Mouse (Mus musculus): ENCODE measurements around the gene Tnnc2. TPM values are rescaled to one million over a fixed set of nuclear protein-coding genes. Genes with fewer than 3 reads are reported as not detected.

Gene Tnnc2
- polyA plus RNA-seq, 1 experiment: 124 TPM

DNA sequence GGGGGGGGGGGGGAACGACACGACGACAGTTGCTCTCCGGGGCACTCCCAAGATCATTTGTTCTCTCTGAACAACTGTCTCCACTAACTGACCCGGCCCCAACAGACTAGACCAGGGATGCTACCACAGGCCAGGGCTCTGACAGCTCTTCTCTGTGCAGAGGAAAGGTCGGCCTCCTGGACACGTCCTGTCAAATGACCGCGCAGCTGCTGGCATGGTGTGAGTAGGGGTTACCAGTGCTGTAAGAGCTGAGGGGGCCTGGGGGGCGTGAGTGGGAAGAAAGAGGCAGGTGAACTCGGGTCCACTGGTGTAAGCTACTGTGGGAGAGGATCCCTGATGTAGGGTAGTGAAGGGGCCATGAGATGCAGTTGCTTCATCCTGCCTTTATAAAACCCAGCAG lies 21.9 kb downstream of the Tnnc2 start:
- Histone ChIP-seq H3K27ac (ENCODE audit: insufficient read depth, low read depth, low read length) (no peak overlapping the region), H3K36me3 (ENCODE audit: control insufficient read depth, insufficient read depth, low read length) (peaks cover 7% of the 10 kb centered on the region; the same call in 1 of the 2 replicates), H3K27me3 (replicated peaks; ENCODE audit: control insufficient read depth, insufficient read depth, low read length) (no peaks in the 10 kb centered on the region), H3K4me1 (ENCODE audit: control insufficient read depth, insufficient read depth, low read length) (no peaks in the 10 kb centered on the region), H3K4me3 (ENCODE audit: insufficient read depth, low read depth, low read length) (no peak overlapping the region)
- no peak for TF ChIP-seq CTCF (conservative IDR thresholded peaks at IDR 0.05; ENCODE audit: insufficient read depth, insufficient read length, low read depth, low read length)
- TF ChIP-seq POLR2A (IDR thresholded peaks at IDR 0.05; ENCODE audit: low read depth, low read length): no peak
- no peak for DNase-seq
- WGBS: 82% methylated on average over 11 of the region's 11 CpGs

DNA sequence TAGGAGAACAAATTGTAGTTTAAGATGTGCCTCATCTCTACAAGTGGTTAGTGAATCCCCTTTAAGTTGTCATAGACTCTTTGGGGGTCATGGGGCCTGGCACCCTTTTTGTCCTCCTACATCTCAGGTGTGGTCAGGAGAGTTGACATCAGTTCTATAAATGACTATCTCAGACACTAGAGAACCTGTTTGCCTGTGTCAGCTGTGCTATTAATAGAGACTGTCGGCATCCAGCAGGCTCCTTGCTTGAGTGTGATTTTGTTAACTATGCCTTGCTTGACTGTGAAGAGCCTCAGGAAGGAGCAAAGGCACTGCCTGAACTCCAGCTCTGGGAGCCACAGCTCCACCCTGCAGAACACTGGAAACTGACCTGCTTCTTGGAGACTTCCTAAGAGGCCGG lies 25.0 kb downstream of the Tnnc2 start:
- H3K27me3 ChIP-seq (replicated peaks; ENCODE audit: control insufficient read depth, insufficient read depth, low read length): no peaks in the 10 kb centered on the region
- peaks cover 7% of the 10 kb centered on the region for H3K36me3 ChIP-seq (ENCODE audit: control insufficient read depth, insufficient read depth, low read length)
- DNase-seq: no peak
- H3K27ac ChIP-seq (ENCODE audit: insufficient read depth, low read depth, low read length): no peak overlapping the region
- WGBS: 73% methylated on average over 2 of the region's 2 CpGs
- TF ChIP-seq CTCF (conservative IDR thresholded peaks at IDR 0.05; ENCODE audit: insufficient read depth, insufficient read length, low read depth, low read length) (no peak), POLR2A (IDR thresholded peaks at IDR 0.05; ENCODE audit: low read depth, low read length) (no peak)
- H3K4me1 ChIP-seq (ENCODE audit: control insufficient read depth, insufficient read depth, low read length): no peaks in the 10 kb centered on the region
- no peak overlapping the region for H3K4me3 ChIP-seq (ENCODE audit: insufficient read depth, low read depth, low read length)

DNA sequence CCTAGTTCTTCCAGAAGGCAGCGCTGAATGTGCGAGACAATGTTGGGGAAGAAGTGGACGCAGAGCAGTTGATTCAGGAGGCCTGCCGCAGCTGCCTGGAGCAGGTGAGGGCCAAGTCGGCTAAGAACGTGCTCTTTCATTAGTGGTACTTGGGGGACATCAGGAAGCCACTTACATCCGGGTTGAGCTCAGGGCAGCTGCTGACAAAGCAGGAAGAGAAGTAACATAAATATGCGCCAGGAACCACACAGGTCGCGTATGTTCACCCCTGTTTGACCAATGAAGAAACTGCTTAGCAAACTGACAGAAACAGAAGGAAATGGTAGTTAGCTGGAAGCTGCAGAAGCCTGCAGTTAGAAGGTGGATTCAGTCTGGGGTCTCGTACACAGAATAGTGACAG lies 25.7 kb downstream of the Tnnc2 start:
- Histone ChIP-seq H3K36me3 (ENCODE audit: control insufficient read depth, insufficient read depth, low read length) (peaks cover 7% of the 10 kb centered on the region), H3K4me3 (ENCODE audit: insufficient read depth, low read depth, low read length) (no peak overlapping the region), H3K27me3 (replicated peaks; ENCODE audit: control insufficient read depth, insufficient read depth, low read length) (no peaks in the 10 kb centered on the region), H3K4me1 (ENCODE audit: control insufficient read depth, insufficient read depth, low read length) (no peaks in the 10 kb centered on the region), H3K27ac (ENCODE audit: insufficient read depth, low read depth, low read length) (no peak overlapping the region)
- DNase-seq: no peak
- 71% methylated on average over 11 of the region's 11 CpGs for WGBS
- TF ChIP-seq POLR2A (IDR thresholded peaks at IDR 0.05; ENCODE audit: low read depth, low read length) (no peak), CTCF (conservative IDR thresholded peaks at IDR 0.05; ENCODE audit: insufficient read depth, insufficient read length, low read depth, low read length) (no peak)

DNA sequence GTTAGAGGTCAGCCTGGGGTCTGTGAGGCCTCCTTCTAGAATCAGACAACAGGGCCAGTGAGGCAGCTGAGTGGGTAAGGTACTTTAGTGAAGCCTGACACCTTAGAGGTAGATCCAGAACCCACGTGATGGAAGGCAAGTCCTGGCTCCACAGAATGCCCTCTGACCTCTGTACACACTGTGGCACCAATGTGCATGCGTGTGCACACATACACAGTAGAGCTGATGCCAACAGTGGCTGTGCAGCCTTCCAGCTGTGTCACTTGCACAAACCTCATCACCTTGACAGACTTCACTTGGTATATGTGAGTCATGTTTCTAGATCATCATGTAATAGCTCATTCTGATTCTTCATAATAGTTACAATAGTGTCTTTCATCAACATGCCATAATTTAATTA lies 27.3 kb downstream of the Tnnc2 start:
- Histone ChIP-seq H3K4me3 (ENCODE audit: insufficient read depth, low read depth, low read length) (no peak overlapping the region), H3K27ac (ENCODE audit: insufficient read depth, low read depth, low read length) (no peak overlapping the region), H3K4me1 (ENCODE audit: control insufficient read depth, insufficient read depth, low read length) (no peaks in the 10 kb centered on the region), H3K36me3 (ENCODE audit: control insufficient read depth, insufficient read depth, low read length) (peaks cover 5% of the 10 kb centered on the region), H3K27me3 (replicated peaks; ENCODE audit: control insufficient read depth, insufficient read depth, low read length) (no peaks in the 10 kb centered on the region)
- TF ChIP-seq POLR2A (IDR thresholded peaks at IDR 0.05; ENCODE audit: low read depth, low read length): no peak
- TF ChIP-seq CTCF (conservative IDR thresholded peaks at IDR 0.05; ENCODE audit: insufficient read depth, insufficient read length, low read depth, low read length): no peak
- 85% methylated on average over 2 of the region's 2 CpGs for WGBS
- no peak for DNase-seq

DNA sequence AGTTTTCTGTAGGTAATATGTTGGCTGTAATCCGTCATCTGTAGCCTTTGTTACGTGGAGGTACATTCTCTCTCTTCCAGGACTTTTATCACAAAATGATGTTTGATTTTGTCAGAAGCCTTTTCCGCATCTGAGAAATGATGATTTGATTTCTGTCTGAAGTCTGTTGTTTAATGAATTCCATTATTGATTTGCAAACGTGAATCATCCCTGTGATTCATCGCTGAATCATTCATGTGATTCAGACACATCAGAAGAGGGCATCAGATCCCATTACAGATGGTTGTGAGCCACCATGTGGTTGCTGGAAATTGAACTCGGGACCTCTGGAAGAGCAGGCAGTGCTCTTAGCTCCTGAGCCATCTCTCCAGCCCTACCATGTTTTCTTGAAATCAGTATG lies 30.8 kb downstream of the Tnnc2 start:
- H3K36me3 ChIP-seq (ENCODE audit: control insufficient read depth, insufficient read depth, low read length): no peaks in the 10 kb centered on the region; the same call in 1 of the 2 replicates
- peaks cover 9% of the 10 kb centered on the region; the same call in 1 of the 2 replicates for H3K4me1 ChIP-seq (ENCODE audit: control insufficient read depth, insufficient read depth, low read length)
- H3K27ac ChIP-seq (ENCODE audit: insufficient read depth, low read depth, low read length): no peak overlapping the region
- no peak for DNase-seq
- WGBS: 85% methylated on average over 6 of the region's 6 CpGs
- no peak for TF ChIP-seq CTCF (conservative IDR thresholded peaks at IDR 0.05; ENCODE audit: insufficient read depth, insufficient read length, low read depth, low read length)
- TF ChIP-seq POLR2A (IDR thresholded peaks at IDR 0.05; ENCODE audit: low read depth, low read length): no peak
- H3K27me3 ChIP-seq (replicated peaks; ENCODE audit: control insufficient read depth, insufficient read depth, low read length): no peaks in the 10 kb centered on the region
- no peak overlapping the region for H3K4me3 ChIP-seq (ENCODE audit: insufficient read depth, low read depth, low read length)

DNA sequence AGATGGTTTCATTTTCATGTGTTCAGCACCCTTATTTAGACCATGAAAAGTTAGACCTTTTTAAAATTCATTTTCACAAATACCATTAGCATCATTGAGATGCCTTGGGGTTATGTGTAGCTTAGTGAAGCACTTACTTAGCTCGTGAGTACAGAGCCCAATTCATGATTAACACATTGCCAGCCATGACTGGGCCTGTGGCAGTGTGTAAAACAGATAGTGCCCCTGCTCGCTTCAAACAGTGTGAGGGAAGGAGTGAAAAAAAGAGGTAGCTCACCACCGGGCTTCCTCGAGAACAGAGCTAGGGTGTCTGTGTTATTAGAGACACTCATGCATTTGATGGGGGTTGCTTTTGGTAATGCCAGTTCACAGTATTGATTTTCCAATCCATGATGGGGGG lies 31.6 kb downstream of the Tnnc2 start:
- 80% methylated on average over 4 of the region's 4 CpGs for WGBS
- no peak overlapping the region for H3K27ac ChIP-seq (ENCODE audit: insufficient read depth, low read depth, low read length)
- H3K27me3 ChIP-seq (replicated peaks; ENCODE audit: control insufficient read depth, insufficient read depth, low read length): no peaks in the 10 kb centered on the region
- no peak overlapping the region for H3K4me3 ChIP-seq (ENCODE audit: insufficient read depth, low read depth, low read length)
- no peak for TF ChIP-seq CTCF (conservative IDR thresholded peaks at IDR 0.05; ENCODE audit: insufficient read depth, insufficient read length, low read depth, low read length)
- TF ChIP-seq POLR2A (IDR thresholded peaks at IDR 0.05; ENCODE audit: low read depth, low read length): no peak
- no peaks in the 10 kb centered on the region; the same call in 1 of the 2 replicates for H3K36me3 ChIP-seq (ENCODE audit: control insufficient read depth, insufficient read depth, low read length)
- no peak for DNase-seq
- peaks cover 9% of the 10 kb centered on the region; the same call in 1 of the 2 replicates for H3K4me1 ChIP-seq (ENCODE audit: control insufficient read depth, insufficient read depth, low read length)

DNA sequence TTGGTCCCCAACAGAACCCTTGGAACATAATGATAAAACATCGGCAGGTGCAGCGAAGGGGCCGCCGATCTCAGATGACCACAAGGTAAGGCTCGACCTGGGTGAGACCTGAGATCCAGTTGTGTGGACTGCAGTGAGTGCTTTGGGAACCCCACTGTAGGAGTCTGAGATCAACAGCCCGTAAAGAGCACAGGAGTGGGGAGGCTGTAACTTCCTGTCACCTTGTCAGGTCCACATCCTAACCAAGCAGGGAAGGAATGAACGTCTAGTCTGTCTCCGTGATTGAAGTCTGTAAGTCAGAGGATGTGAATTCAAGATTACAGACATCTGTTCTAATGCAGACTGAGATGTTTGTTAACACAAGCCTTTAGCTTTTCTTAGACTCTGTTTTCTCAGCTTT lies 33.1 kb downstream of the Tnnc2 start:
- 27% methylated on average over 8 of the region's 8 CpGs for WGBS
- H3K4me1 ChIP-seq (ENCODE audit: control insufficient read depth, insufficient read depth, low read length): peaks cover 9% of the 10 kb centered on the region; the same call in 1 of the 2 replicates
- no peak overlapping the region for H3K27ac ChIP-seq (ENCODE audit: insufficient read depth, low read depth, low read length)
- no peaks in the 10 kb centered on the region for H3K27me3 ChIP-seq (replicated peaks; ENCODE audit: control insufficient read depth, insufficient read depth, low read length)
- no peaks in the 10 kb centered on the region for H3K36me3 ChIP-seq (ENCODE audit: control insufficient read depth, insufficient read depth, low read length)
- no peak for TF ChIP-seq CTCF (conservative IDR thresholded peaks at IDR 0.05; ENCODE audit: insufficient read depth, insufficient read length, low read depth, low read length)
- TF ChIP-seq POLR2A (IDR thresholded peaks at IDR 0.05; ENCODE audit: low read depth, low read length): no peak
- H3K4me3 ChIP-seq (ENCODE audit: insufficient read depth, low read depth, low read length): peak overlapping the region; percentile 72
- DNase-seq: no peak

Data from kidney, adult 2 months (tissue).